ENCODE assay signal across 9 mouse cellular contexts in the genomic region with DNA sequence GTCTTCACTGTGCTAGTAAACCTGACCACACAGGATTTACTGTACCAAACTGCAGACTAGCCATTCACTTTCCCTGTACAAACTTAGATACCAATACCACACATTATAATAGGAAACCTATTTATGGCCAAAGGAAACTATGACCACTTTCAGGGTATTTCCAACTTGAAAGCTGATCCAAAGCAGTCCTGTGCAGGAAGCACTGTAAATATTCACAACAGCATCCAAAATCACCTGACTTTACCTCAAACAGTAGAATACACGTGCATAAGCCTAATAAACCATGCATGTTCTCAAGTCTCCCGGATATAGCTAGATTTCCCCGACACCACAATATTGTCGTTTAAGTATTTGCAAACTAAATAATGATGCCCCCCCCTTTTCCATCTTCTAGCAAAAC. TPM values are rescaled to one million over a fixed set of nuclear protein-coding genes. Genes with fewer than 3 reads are reported as not detected.
DNase-seq lines count a peak whose midpoint lies in the region; ATAC-seq and TF ChIP-seq lines count a peak whose summit lies in the region.
"Had no signal": no experiment of that assay in that cellular context is flagged by ENCODE, and none has a peak within 500 bp of the region (broad histone marks: within the 10 kb centered on the region; RNA-seq: fewer than 3 reads in every experiment).

No protein-coding gene starts in this region.

- peak overlapping the region; percentile 78 for H3K4me3 ChIP-seq in lung, embryonic 15.5 days
- H3K4me3 ChIP-seq in embryonic facial prominence, embryonic 12.5 days: peak overlapping the region; percentile 79
- H3K4me3 ChIP-seq in limb, embryonic 10.5 days: peak overlapping the region; percentile 94
- peak overlapping the region; percentile 70; the same call in 1 of the 2 replicates for H3K4me3 ChIP-seq in olfactory bulb, adult 2 months (ENCODE audit: insufficient read depth, low read depth, low read length)

- TF ChIP-seq POLR2A in olfactory bulb, adult 2 months (IDR thresholded peaks at IDR 0.05; ENCODE audit: insufficient read depth, low read depth, low read length): no peak

- ATAC-seq in lung, embryonic 15.5 days (ENCODE audit: borderline replicate concordance, extremely low read depth, low FRiP score, low TSS enrichment): no peak
- no peak for ATAC-seq in embryonic facial prominence, embryonic 12.5 days (ENCODE audit: insufficient number of reproducible peaks, insufficient read depth, low FRiP score, low TSS enrichment)
- no peak for ATAC-seq in monocyte, adult 5-6 weeks (replicated peaks; ENCODE audit: insufficient number of reproducible peaks, low FRiP score, low TSS enrichment, poor library complexity, severe bottlenecking)

- 2% methylated on average over 4 of the region's 4 CpGs for WGBS in lung, embryonic 15.5 days
- 3% methylated on average over 4 of the region's 4 CpGs for WGBS in embryonic facial prominence, embryonic 12.5 days
- under 1% methylated on average over 4 of the region's 4 CpGs for WGBS in limb, embryonic 10.5 days
- 1% methylated on average over 4 of the region's 4 CpGs for WGBS in olfactory bulb, adult 2 months

- H3K27me3 ChIP-seq in lung, embryonic 15.5 days: no peaks in the 10 kb centered on the region
- H3K27me3 ChIP-seq in embryonic facial prominence, embryonic 12.5 days: no peaks in the 10 kb centered on the region
- no peaks in the 10 kb centered on the region for H3K27me3 ChIP-seq in limb, embryonic 10.5 days (ENCODE audit: low read depth, poor library complexity, severe bottlenecking)

- 0 out of 2 replicates have a peak overlapping the region, but pooled peaks have one; percentile 66 for H3K27ac ChIP-seq in lung, embryonic 15.5 days
- no peak overlapping the region for H3K27ac ChIP-seq in embryonic facial prominence, embryonic 12.5 days
- peak overlapping the region; percentile 92 for H3K27ac ChIP-seq in limb, embryonic 10.5 days
- H3K27ac ChIP-seq in olfactory bulb, adult 2 months (ENCODE audit: insufficient read depth, low read depth, low read length): no peak overlapping the region

- intact Hi-C loops in left cerebral cortex, postnatal 14 days (cut with DNase I): no loop called here

- peaks cover 36% of the 10 kb centered on the region for H3K36me3 ChIP-seq in lung, embryonic 15.5 days
- H3K36me3 ChIP-seq in embryonic facial prominence, embryonic 12.5 days: peaks cover 35% of the 10 kb centered on the region
- peaks cover 42% of the 10 kb centered on the region for H3K36me3 ChIP-seq in limb, embryonic 10.5 days

- H3K9me3 ChIP-seq in lung, embryonic 15.5 days: no peaks in the 10 kb centered on the region
- H3K9me3 ChIP-seq in embryonic facial prominence, embryonic 12.5 days: no peaks in the 10 kb centered on the region
- no peaks in the 10 kb centered on the region for H3K9me3 ChIP-seq in limb, embryonic 10.5 days (replicated peaks)

- TF ChIP-seq CTCF in olfactory bulb, adult 2 months (IDR thresholded peaks at IDR 0.05; ENCODE audit: insufficient read depth, low read depth, low read length): no peak

- H3K9ac ChIP-seq in lung, embryonic 15.5 days: peak overlapping the region; percentile 89
- peak overlapping the region; percentile 93 for H3K9ac ChIP-seq in embryonic facial prominence, embryonic 12.5 days

- no peak for DNase-seq in lung, postnatal 25 days (ENCODE audit: low spot score)
- DNase-seq in limb, embryonic 10.5 days (ENCODE audit: low spot score): no peak
- DNase-seq in cerebellum, postnatal 25 days: no peak
- no peak for DNase-seq in left cerebral cortex, postnatal 14 days (ENCODE audit: low spot score in 2 of 2)

- peaks cover 31% of the 10 kb centered on the region for H3K4me1 ChIP-seq in lung, embryonic 15.5 days
- H3K4me1 ChIP-seq in embryonic facial prominence, embryonic 12.5 days: peaks cover 19% of the 10 kb centered on the region
- peaks cover 16% of the 10 kb centered on the region for H3K4me1 ChIP-seq in limb, embryonic 10.5 days
- H3K4me1 ChIP-seq in olfactory bulb, adult 2 months (ENCODE audit: control insufficient read depth, insufficient read depth, low read length): no peaks in the 10 kb centered on the region

- H3K4me2 ChIP-seq in lung, embryonic 15.5 days: peak overlapping the region; percentile 80
- peak overlapping the region; percentile 76 for H3K4me2 ChIP-seq in embryonic facial prominence, embryonic 12.5 days (replicated peaks)

RNA-seq across cellular contexts. Expression of gene Rps12, which starts 1.0 kb away (rescaled TPM):
- polyA plus RNA-seq in lung, embryonic 15.5 days (2015; fragmentation: Nextera tagmentation; extraction: Ambion mirVana): 166 and 180 TPM in 2 replicates
- polyA plus RNA-seq in embryonic facial prominence, embryonic 12.5 days (2016; fragmentation: Nextera tagmentation; extraction: Ambion mirVana): 154 and 172 TPM in 2 replicates
- 146 and 189 TPM in 2 replicates for polyA plus RNA-seq in limb, embryonic 10.5 days (2016; fragmentation: Nextera tagmentation; extraction: Ambion mirVana)
- not detected in 2 replicates for polyA plus RNA-seq in olfactory bulb, adult 2 months (2012; ENCODE audit: insufficient read depth, insufficient read length, low replicate concordance, missing spikeins)
- 937 to 1,684 TPM (median 1,621 TPM) in 3 replicates for total RNA-seq in monocyte, adult 5-6 weeks (2017)
- total RNA-seq in left cerebral cortex, postnatal 14 days (2021): 100 to 1,000 TPM; 222 to 226 TPM

RNA-seq across cellular contexts. Expression of gene Slc18b1, which starts 10.7 kb away (rescaled TPM):
- 16.7 and 20.1 TPM in 2 replicates for polyA plus RNA-seq in lung, embryonic 15.5 days (2015; fragmentation: Nextera tagmentation; extraction: Ambion mirVana)
- 22.4 and 24.2 TPM in 2 replicates for polyA plus RNA-seq in embryonic facial prominence, embryonic 12.5 days (2016; fragmentation: Nextera tagmentation; extraction: Ambion mirVana)
- polyA plus RNA-seq in limb, embryonic 10.5 days (2016; fragmentation: Nextera tagmentation; extraction: Ambion mirVana): 10.3 and 13.8 TPM in 2 replicates
- polyA plus RNA-seq in olfactory bulb, adult 2 months (2012; ENCODE audit: insufficient read depth, insufficient read length, low replicate concordance, missing spikeins): not detected in 2 replicates
- total RNA-seq in monocyte, adult 5-6 weeks (2017): not detected in 3 replicates
- total RNA-seq in left cerebral cortex, postnatal 14 days (2021): 10 to 100 TPM; 18.3 to 23.3 TPM
- total RNA-seq: neutrophil, adult 5-6 weeks had no signal

Comparison
In these comparisons a context has a peak if more than half of its experiments do, and no peak if none do; other contexts are left out.
1. H3K27ac ChIP-seq: peak in lung, embryonic 15.5 days (single experiment) and limb, embryonic 10.5 days (single experiment); none in embryonic facial prominence, embryonic 12.5 days (single experiment) and olfactory bulb, adult 2 months (single experiment).
2. RNA of gene Slc18b1, which starts 10.7 kb away (polyA plus RNA-seq): 22.4 to 24.2 TPM in embryonic facial prominence, embryonic 12.5 days, 16.7 to 20.1 TPM in lung, embryonic 15.5 days and 10.3 to 13.8 TPM in limb, embryonic 10.5 days; not detected in olfactory bulb, adult 2 months; every median in the first group is over 10 times any median in the second.
3. Peak in every context shown above with its lines, with median percentiles within 50 percentile points of each other: H3K4me3 ChIP-seq.